Mouse (Mus musculus) olfactory bulb, adult 2 months (tissue): ENCODE measurements around the gene Tmem255b. TPM values are rescaled to one million over a fixed set of nuclear protein-coding genes. Genes with fewer than 3 reads are reported as not detected.

Source experiments
- H3K27ac ChIP-seq: fragments of 200-500 bp; 2 replicates; pipeline ENCODE4 v1.5.1; 2012; ENCODE audit warnings: low read depth, low read length; ENCODE audit not compliant: insufficient read depth
- H3K4me1 ChIP-seq: fragments of 200-500 bp; 2 replicates; pipeline ENCODE4 v1.6.1; 2012; ENCODE audit warnings: low read length; ENCODE audit not compliant: control insufficient read depth, insufficient read depth
- H3K4me3 ChIP-seq: fragments of 200-500 bp; 2 replicates; pipeline ENCODE4 v1.5.1; 2012; ENCODE audit warnings: mild to moderate bottlenecking, low read depth, low read length, moderate library complexity; ENCODE audit not compliant: insufficient read depth
- CTCF ChIP-seq: fragments of 200-500 bp; IDR thresholded peaks from 2 replicates; pipeline ENCODE4 v1.5.1; 2012; ENCODE audit warnings: low read depth, mild to moderate bottlenecking, low read length, moderate library complexity; ENCODE audit not compliant: insufficient read depth
- POLR2A ChIP-seq: fragments of 200-500 bp; IDR thresholded peaks from 2 replicates; pipeline ENCODE4 v1.6.1; 2012; ENCODE audit warnings: mild to moderate bottlenecking, low read depth, low read length, moderate library complexity; ENCODE audit not compliant: insufficient read depth
- WGBS: fragments of 180-500 bp; shearing (Covaris S2); methylation state at CpG from one replicate; pipeline ENCODE4 v1.1.7; 2018; 5-methylcytosine and 5-hydroxymethylcytosine counted together
- polyA plus RNA-seq: library from polyadenylated mRNA; stranded (reverse); fragments of >200 nt; gene quantifications from 2 replicates; pipeline ENCODE4 v1.2.4, GENCODE M21; 2012; ENCODE audit warnings: low replicate concordance; ENCODE audit not compliant: missing spikeins, insufficient read depth, insufficient read length

Tmem255b gene
- polyA plus RNA-seq: not detected in 2 replicates

DNA sequence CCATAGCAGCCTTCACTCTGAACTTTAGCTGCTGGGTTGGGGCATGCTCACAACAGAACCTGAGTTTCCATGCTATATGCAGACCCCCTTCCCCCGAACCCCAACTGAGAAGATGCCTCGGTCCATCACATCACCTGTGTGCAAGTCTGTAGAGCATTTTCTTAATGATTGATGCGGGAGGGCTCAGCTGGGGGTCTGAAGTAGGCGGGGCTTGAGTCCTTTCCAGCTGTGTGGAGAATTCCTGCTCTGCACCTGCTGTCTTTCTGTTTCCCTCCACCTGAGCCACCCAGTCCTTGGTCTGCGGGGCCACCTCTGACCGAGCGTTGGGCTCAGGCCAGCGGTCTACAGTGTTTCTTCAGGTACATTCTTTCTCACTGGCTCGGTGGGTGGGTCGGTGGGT, at the start of gene Tmem255b:
TSS of gene Tmem255b (plus strand) at position 301 of the 400 bp plus-strand sequence.
- 18% methylated on average over 10 of the region's 10 CpGs for WGBS
- Histone ChIP-seq H3K27ac (no peak within 1 kb of the TSS), H3K4me1 (peaks cover 7% of the 10 kb centered on the region), H3K4me3 (no peak within 1 kb of the TSS)
- TF ChIP-seq POLR2A (no peak), CTCF (no peak)

DNA sequence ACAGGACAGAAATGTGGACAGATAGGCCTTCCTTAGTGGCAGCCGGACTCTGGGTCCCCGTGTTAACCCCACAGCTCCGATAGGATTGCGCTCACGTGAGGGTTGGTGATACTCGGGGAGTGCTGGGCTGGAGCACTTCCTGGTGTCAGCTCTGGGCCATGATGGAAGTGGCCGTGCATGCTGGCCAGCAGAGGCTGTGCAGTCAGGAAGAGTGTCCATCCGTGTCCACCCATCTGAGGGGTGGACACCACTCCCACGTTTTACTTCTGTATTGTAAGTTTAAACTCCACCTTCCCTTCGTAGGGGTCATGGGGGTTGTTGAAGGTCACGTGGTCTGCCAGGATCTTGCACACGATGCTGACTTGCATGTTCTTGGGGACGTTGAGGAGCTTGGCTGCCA, 48.6 kb upstream of the Tmem255b start:
- Histone ChIP-seq H3K4me1 (no peaks in the 10 kb centered on the region), H3K4me3 (no peak overlapping the region), H3K27ac (no peak overlapping the region)
- 80% methylated on average over 13 of the region's 13 CpGs for whole genome bisulfite sequencing
- no peak for TF ChIP-seq CTCF
- TF ChIP-seq POLR2A: no peak

- 82% methylated on average over 8 of the region's 8 CpGs for WGBS
- no peak for TF ChIP-seq CTCF
- no peak for TF ChIP-seq POLR2A
- Histone ChIP-seq H3K4me1 (no peaks in the 10 kb centered on the region), H3K4me3 (no peak overlapping the region), H3K27ac (no peak overlapping the region)
Observed at GRCm38 (mm10) chr8:13387728-13388127, 47.3 kb upstream of the Tmem255b start.

GRCm38 (mm10) chr8:13388744-13389143, 46.2 kb upstream of the Tmem255b start:
- H3K4me1 ChIP-seq: no peaks in the 10 kb centered on the region
- 91% methylated on average over 2 of the region's 2 CpGs for WGBS
- no peak for TF ChIP-seq POLR2A

DNA sequence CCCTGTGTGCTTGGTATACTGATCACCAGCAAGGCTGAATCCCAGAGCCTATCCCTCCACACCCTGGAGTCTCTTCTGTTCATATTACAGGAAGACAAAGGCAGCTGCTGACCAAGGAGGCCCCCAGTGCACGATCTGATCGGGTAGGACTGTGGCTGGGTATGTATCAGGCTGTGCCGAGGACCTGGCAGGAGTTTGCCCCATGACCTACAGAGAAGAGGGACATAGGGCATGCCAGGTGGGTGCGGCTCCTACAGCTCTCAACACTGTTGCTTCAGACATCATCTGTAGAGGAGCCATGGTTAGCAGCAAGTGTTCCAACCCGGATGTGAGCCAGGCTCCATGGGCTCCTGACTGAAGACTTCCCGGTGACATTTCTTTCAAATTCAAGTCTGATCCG, 41.1 kb upstream of the Tmem255b start:
- WGBS: 87% methylated on average over 7 of the region's 7 CpGs
- TF ChIP-seq CTCF (no peak), POLR2A (no peak)
- Histone ChIP-seq H3K27ac (no peak overlapping the region), H3K4me3 (no peak overlapping the region), H3K4me1 (no peaks in the 10 kb centered on the region)

More at GRCm38 (mm10) chr8:13388744-13389143, 46.2 kb upstream of the Tmem255b start:
- H3K4me3 ChIP-seq: no peak overlapping the region
- H3K27ac ChIP-seq: no peak overlapping the region

- TF ChIP-seq POLR2A (no peak), CTCF (no peak)
- Histone ChIP-seq H3K4me1 (no peaks in the 10 kb centered on the region), H3K4me3 (no peak within 1 kb of the TSS), H3K27ac (no peak within 1 kb of the TSS)
- WGBS: 89% methylated on average over 5 of the region's 5 CpGs
Observed at GRCm38 (mm10) chr8:13396725-13397124, 38.3 kb upstream of the Tmem255b start, which contains the start of gene Atp4b. Gene Atp4b (minus strand): TSS chr8:13396825.

GRCm38 (mm10) chr8:13403517-13403916, 31.5 kb upstream of the Tmem255b start:
- no peak overlapping the region for H3K27ac ChIP-seq
- WGBS: 80% methylated on average over 6 of the region's 6 CpGs
- TF ChIP-seq CTCF: no peak
- no peak for TF ChIP-seq POLR2A
- H3K4me3 ChIP-seq: no peak overlapping the region
- no peaks in the 10 kb centered on the region for H3K4me1 ChIP-seq

GRCm38 (mm10) chr8:13404666-13405131, 30.3 kb upstream of the Tmem255b start, which contains the start of gene Grk1:
Gene Grk1 (plus strand): TSS chr8:13405081.
- 82% methylated on average over 5 of the region's 5 CpGs for WGBS
- Histone ChIP-seq H3K27ac (no peak within 1 kb of the TSS), H3K4me3 (no peak within 1 kb of the TSS), H3K4me1 (no peaks in the 10 kb centered on the region)
- TF ChIP-seq CTCF: no peak
- no peak for TF ChIP-seq POLR2A

DNA sequence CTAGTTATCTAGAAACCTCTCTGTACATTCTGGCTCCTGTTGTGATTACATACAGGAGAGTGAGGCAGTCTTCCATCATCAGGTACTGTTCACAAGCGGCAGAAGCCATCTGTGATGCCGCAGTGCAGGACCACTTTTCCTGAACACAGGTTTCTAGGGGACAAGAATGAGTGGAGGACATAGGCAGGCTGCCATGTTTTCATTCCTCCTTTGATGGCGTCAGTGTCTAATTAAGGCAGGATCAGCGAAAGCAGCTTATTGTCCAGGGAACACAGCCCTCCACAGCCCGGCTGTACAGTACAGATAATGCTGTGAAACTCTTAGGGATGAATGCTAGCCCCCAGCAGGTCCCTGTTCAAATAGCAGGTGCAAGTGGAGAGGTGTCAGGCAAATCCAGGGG, 29.0 kb upstream of the Tmem255b start:
- Histone ChIP-seq H3K4me1 (no peaks in the 10 kb centered on the region), H3K27ac (no peak overlapping the region), H3K4me3 (no peak overlapping the region)
- 69% methylated on average over 5 of the region's 5 CpGs for WGBS
- no peak for TF ChIP-seq CTCF
- TF ChIP-seq POLR2A: no peak

GRCm38 (mm10) chr8:13411597-13411996, 23.4 kb upstream of the Tmem255b start:
- no peak for TF ChIP-seq POLR2A
- peak; percentile 32; the same call in 1 of the 2 replicates for TF ChIP-seq CTCF
- no peak overlapping the region for H3K4me3 ChIP-seq
- H3K27ac ChIP-seq: no peak overlapping the region
- 22% methylated on average over 6 of the region's 6 CpGs for WGBS
- no peaks in the 10 kb centered on the region for H3K4me1 ChIP-seq
